Mouse (Mus musculus) cortical plate, adult 2 months (tissue): Measurements from ENCODE around the gene Atp2b1. TPM values are rescaled to one million over a fixed set of nuclear protein-coding genes. Genes with fewer than 3 reads are reported as not detected.

Experiments used
- H3K27ac ChIP-seq: fragments of 200-500 bp; 2 replicates; pipeline ENCODE4 v1.5.1; 2012; ENCODE audit warnings: low read length, control low read depth, inconsistent platforms; ENCODE audit not compliant: insufficient read depth
- H3K4me1 ChIP-seq: fragments of 200-500 bp; 2 replicates; pipeline ENCODE4 v1.6.1; 2011; ENCODE audit warnings: low read length; ENCODE audit not compliant: control insufficient read depth, insufficient read depth
- H3K4me3 ChIP-seq: fragments of 200-500 bp; 2 replicates; pipeline ENCODE4 v1.5.1; 2011; ENCODE audit warnings: mild to moderate bottlenecking, low read length, control low read depth; ENCODE audit not compliant: insufficient read depth
- CTCF ChIP-seq: fragments of 200-500 bp; IDR thresholded peaks from 2 replicates; pipeline ENCODE4 v1.5.1; 2011; ENCODE audit warnings: mild to moderate bottlenecking, control low read depth, low read length; ENCODE audit not compliant: insufficient read depth; ENCODE audit errors: extremely low read depth
- POLR2A ChIP-seq: fragments of 200-500 bp; IDR thresholded peaks from 2 replicates; pipeline ENCODE4 v1.6.1; 2011; ENCODE audit warnings: mild to moderate bottlenecking, low read length, control low read depth; ENCODE audit not compliant: insufficient read depth; ENCODE audit errors: extremely low read depth
- polyA plus RNA-seq: library from polyadenylated mRNA; depleted of rRNA; stranded (reverse); fragments of >200 nt; gene quantifications from 2 replicates; pipeline ENCODE4 v1.2.3, GENCODE M21; 2012

The Atp2b1 gene
- polyA plus RNA-seq, 1 experiment: 340 TPM

DNA sequence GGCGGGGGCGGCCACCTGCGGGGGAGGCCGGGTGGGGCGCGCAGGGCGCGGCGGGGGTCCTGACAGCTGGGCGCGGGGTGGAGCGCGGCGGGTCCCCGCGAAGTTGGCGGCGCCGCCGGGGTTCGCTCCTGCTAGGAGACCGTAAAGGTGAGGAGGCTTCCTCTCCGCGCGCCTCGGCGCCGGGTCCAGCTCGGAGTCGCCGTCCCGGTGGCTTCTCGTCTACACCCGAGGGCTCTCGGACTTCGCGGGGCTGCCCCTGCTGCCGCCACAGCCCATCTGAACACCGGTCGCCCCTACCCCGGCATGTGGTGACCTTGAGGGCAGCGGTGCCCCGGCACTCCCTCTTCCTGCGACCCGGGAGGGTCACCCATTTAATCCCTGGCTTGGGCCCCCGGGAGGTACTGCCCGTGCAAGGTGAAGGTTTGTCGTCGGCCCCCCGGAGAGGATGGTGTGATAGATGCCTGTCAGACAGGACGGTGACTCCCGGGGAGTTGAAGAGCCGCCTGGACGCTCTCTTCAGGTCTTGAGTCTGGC lies 1.3 kb downstream of the Atp2b1 start:
- Histone ChIP-seq H3K27ac (peak overlapping the region; percentile 100), H3K4me3 (peak overlapping the region; percentile 94), H3K4me1 (peaks cover 1% of the 10 kb centered on the region; the same call in 1 of the 2 replicates)
- TF ChIP-seq CTCF: no peak
- TF ChIP-seq POLR2A: no peak

DNA sequence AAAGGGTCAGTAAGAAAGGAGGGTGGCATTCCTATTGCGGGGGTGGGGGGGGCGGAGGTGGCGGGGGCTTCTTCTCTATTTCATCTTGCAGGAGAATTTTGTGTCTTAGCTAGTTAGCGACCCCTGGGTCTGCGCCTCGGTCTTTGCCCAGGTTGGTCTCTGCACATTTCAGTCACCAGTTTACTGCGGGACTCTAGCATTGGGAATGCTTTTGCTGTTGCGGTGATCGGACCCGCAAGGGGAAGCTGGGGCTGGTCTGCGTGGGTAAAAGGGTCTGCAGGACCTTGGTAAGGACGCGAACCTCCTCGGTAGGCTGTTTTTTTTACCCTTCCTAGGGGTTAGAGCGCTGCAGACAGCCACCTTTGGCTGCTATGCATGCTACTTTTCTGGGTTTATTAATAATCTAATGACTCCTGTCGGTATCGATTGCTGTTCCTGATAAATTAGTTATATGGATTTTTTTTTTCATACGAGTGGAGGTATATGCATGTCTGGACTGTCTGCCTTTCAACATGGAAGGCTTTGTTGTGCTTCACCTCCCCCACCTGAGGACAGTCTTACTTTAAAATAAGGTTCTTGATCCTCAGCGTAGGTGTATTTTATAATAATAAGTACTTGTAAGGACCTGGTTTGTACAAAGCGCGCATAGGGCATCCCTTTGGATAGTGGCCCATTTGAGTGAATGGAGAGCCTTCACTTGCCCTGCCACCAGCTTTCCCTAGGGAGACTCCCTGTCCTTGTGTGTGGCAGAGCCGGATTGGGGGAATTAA lies 2.0 kb downstream of the Atp2b1 start:
- TF ChIP-seq POLR2A (no peak), CTCF (no peak)
- Histone ChIP-seq H3K27ac (peak overlapping the region; percentile 84), H3K4me3 (peak overlapping the region; percentile 94), H3K4me1 (peaks cover 1% of the 10 kb centered on the region; the same call in 1 of the 2 replicates)

DNA sequence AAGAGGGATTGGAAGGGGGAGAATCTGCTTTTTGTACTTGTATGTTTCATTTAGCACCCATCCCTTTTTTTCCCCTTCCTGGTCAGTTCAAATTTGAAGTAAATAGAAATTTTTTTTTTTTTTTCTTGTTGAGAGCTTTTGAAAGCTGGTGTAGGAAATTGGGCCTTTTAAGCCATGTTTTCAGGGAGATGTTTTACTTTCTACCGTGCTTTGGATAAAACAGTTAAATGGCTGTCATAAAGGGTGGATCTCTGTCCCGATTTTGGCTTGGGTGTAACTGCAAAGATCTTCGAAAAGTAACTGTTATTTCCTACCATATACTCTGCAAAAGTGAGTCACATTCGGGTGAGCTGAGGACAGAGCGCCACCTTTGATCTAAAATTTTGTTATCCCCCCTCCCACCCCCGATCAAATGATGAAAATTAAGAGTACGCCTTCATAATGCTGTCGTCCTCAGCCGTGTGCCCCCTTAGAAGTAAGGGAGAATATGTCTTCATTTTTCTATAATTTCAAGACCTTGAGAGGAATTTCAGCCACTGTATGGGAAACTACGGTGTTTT lies 2.7 kb downstream of the Atp2b1 start:
- H3K4me1 ChIP-seq: peaks cover 2% of the 10 kb centered on the region; the same call in 1 of the 2 replicates
- peak overlapping the region; percentile 84; the same call in 1 of the 2 replicates for H3K27ac ChIP-seq
- H3K4me3 ChIP-seq: peak overlapping the region; percentile 94
- no peak for TF ChIP-seq POLR2A
- TF ChIP-seq CTCF: no peak

- H3K4me1 ChIP-seq: peaks cover 9% of the 10 kb centered on the region
- no peak overlapping the region for H3K4me3 ChIP-seq
- no peak for TF ChIP-seq CTCF
- TF ChIP-seq POLR2A: no peak
- H3K27ac ChIP-seq: no peak overlapping the region; the same call in 1 of the 2 replicates
Observed at GRCm38 (mm10) chr10:98925081-98925480, 10.9 kb downstream of the Atp2b1 start.

- no peak overlapping the region for H3K4me3 ChIP-seq
- TF ChIP-seq POLR2A (no peak), CTCF (no peak)
- H3K4me1 ChIP-seq: peaks cover 9% of the 10 kb centered on the region
- H3K27ac ChIP-seq: no peak overlapping the region
Observed at GRCm38 (mm10) chr10:98926991-98927390, 12.8 kb downstream of the Atp2b1 start.

GRCm38 (mm10) chr10:98929444-98929843 lies 15.2 kb downstream of the Atp2b1 start:
- no peak overlapping the region for H3K4me3 ChIP-seq
- TF ChIP-seq POLR2A (no peak), CTCF (no peak)
- H3K27ac ChIP-seq: no peak overlapping the region
- peaks cover 17% of the 10 kb centered on the region for H3K4me1 ChIP-seq

DNA sequence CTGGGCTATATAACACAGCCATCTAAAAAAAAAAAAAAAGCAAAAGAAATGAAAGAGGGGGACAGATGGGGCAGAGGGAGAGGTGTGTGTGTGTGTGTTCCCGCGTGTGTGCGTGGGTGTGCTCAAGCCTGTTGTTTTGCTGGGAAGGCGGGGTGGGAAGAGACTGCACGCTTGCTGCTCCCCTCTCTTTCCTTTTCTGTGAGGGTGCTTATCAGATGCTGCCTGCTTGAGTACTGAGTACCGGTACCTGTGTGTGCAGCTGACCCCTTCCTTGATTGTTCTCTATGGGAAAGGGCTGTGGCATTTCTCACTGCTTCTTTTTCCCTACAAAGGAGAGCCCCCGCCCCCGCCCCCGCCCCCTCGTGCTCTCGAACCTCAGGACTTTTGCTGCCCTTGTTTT lies 15.9 kb downstream of the Atp2b1 start:
- no peak for TF ChIP-seq CTCF
- no peak for TF ChIP-seq POLR2A
- H3K27ac ChIP-seq: no peak overlapping the region
- H3K4me1 ChIP-seq: peaks cover 20% of the 10 kb centered on the region
- no peak overlapping the region for H3K4me3 ChIP-seq

GRCm38 (mm10) chr10:98940137-98940536 lies 25.9 kb downstream of the Atp2b1 start:
- no peak overlapping the region for H3K27ac ChIP-seq
- H3K4me1 ChIP-seq: peaks cover 14% of the 10 kb centered on the region; the same call in 1 of the 2 replicates
- no peak for TF ChIP-seq CTCF
- TF ChIP-seq POLR2A: no peak
- no peak overlapping the region for H3K4me3 ChIP-seq

DNA sequence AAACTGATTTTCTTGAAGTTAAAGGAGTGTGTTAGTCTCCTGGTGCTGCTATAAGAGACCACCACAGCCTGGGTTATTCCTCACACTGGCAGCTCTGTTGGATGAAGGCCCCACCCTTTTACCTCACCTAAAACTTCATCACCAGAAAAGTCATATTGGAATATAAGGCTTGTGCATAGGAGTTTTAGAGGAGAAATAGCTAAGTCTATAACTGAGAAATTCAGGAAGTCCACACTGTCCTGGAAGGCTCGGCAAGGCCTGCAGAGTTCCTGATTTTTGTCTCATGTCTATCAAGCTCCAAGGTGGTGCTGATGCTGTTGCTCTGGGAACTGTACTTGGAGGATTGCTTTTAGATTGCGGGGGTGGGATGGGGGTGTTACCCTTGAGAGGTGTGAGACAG lies 26.6 kb downstream of the Atp2b1 start:
- TF ChIP-seq CTCF: no peak
- TF ChIP-seq POLR2A: no peak
- Histone ChIP-seq H3K4me1 (peaks cover 13% of the 10 kb centered on the region; the same call in 1 of the 2 replicates), H3K4me3 (no peak overlapping the region), H3K27ac (no peak overlapping the region)
